Mouse (Mus musculus): ENCODE results near the gene Castor1.
"Not testable (repeated sequence)": the region's sequence is repeated elsewhere in the genome, so short reads cannot be mapped to it uniquely, and the experiment has no call there.

Castor1 gene

GRCm38 (mm10) chr11:4217914-4218629 lies at the start of gene Castor1:
Gene Castor1 (plus strand): TSS chr11:4218225.
- peak; percentile 87 for DNase-seq (ENCODE audit: low spot score)

GRCm38 (mm10) chr11:4174586-4174985 lies 43.4 kb upstream of the Castor1 start:
- no peak for DNase-seq (ENCODE audit: low spot score)

- no peak for DNase-seq (ENCODE audit: low spot score)
Observed at GRCm38 (mm10) chr11:4177716-4178115, 40.3 kb upstream of the Castor1 start.

GRCm38 (mm10) chr11:4182061-4182460 lies 36.0 kb upstream of the Castor1 start:
- DNase-seq (ENCODE audit: low spot score), result no peak

- no peak for DNase-seq (ENCODE audit: low spot score)
Observed at GRCm38 (mm10) chr11:4183511-4183910, 34.5 kb upstream of the Castor1 start.

GRCm38 (mm10) chr11:4184251-4184952 lies 33.6 kb upstream of the Castor1 start:
- DNase-seq (ENCODE audit: low spot score), result no peak

- DNase-seq (ENCODE audit: low spot score), result not testable (repeated sequence)
Observed at GRCm38 (mm10) chr11:4185480-4185879, 32.5 kb upstream of the Castor1 start.

- DNase-seq (ENCODE audit: low spot score), result peak; percentile 98
Observed at GRCm38 (mm10) chr11:4186486-4187317, 31.3 kb upstream of the Castor1 start, which contains the start of gene Tbc1d10a. Gene Tbc1d10a (plus strand): TSS chr11:4186789.

GRCm38 (mm10) chr11:4187318-4187700 lies 30.7 kb upstream of the Castor1 start:
- no peak for DNase-seq (ENCODE audit: low spot score)

GRCm38 (mm10) chr11:4189182-4189581 lies 28.8 kb upstream of the Castor1 start:
- no peak for DNase-seq (ENCODE audit: low spot score)

GRCm38 (mm10) chr11:4190677-4191076 lies 27.3 kb upstream of the Castor1 start:
- no peak for DNase-seq (ENCODE audit: low spot score)

GRCm38 (mm10) chr11:4192757-4193156 lies 25.3 kb upstream of the Castor1 start:
- no peak for DNase-seq (ENCODE audit: low spot score)

GRCm38 (mm10) chr11:4193420-4193819 lies 24.6 kb upstream of the Castor1 start:
- no peak for DNase-seq (ENCODE audit: low spot score)

- DNase-seq (ENCODE audit: low spot score), result peak; percentile 32
Observed at GRCm38 (mm10) chr11:4195597-4196031, 22.4 kb upstream of the Castor1 start.

GRCm38 (mm10) chr11:4196636-4197035 lies 21.4 kb upstream of the Castor1 start:
- no peak for DNase-seq (ENCODE audit: low spot score)

GRCm38 (mm10) chr11:4197691-4198090 lies 20.3 kb upstream of the Castor1 start:
- no peak for DNase-seq (ENCODE audit: low spot score)

- DNase-seq (ENCODE audit: low spot score), result no peak
Observed at GRCm38 (mm10) chr11:4201981-4202700, 15.9 kb upstream of the Castor1 start.

GRCm38 (mm10) chr11:4202995-4203704 lies 14.9 kb upstream of the Castor1 start:
- no peak for DNase-seq (ENCODE audit: low spot score)

GRCm38 (mm10) chr11:4203705-4204074 lies 14.3 kb upstream of the Castor1 start:
- no peak for DNase-seq (ENCODE audit: low spot score)

- DNase-seq (ENCODE audit: low spot score), result no peak
Observed at GRCm38 (mm10) chr11:4205097-4205655, 12.8 kb upstream of the Castor1 start.

- DNase-seq (ENCODE audit: low spot score), result no peak
Observed at GRCm38 (mm10) chr11:4205951-4206350, 12.1 kb upstream of the Castor1 start.
